Mouse (Mus musculus): ENCODE results near the gene Znrf4.

Znrf4 gene

DNA sequence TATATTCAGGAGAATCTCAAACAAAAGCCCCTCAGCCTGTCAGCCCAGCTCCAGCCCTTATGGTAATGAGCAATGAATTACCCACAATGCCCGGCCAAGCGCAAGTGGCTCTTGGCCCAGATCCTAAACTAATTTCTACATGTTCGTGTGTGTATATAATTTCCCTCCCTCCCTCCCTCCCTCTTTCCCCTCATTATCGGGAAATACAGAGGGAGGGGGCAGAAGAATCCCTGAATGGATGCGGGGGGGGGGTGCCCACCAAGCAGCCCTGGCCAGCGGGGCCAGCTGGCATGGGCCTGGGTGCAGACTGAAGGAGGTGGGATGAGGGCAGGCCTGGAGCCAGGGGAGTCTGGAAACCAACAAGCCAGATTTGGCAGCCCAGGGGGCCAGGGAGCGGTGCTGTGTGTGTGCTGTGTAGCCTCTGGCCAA is 44.8 kb downstream of the Znrf4 start:
- peak; percentile 91 for DNase-seq (ENCODE audit: inconsistent ontology term)

DNA sequence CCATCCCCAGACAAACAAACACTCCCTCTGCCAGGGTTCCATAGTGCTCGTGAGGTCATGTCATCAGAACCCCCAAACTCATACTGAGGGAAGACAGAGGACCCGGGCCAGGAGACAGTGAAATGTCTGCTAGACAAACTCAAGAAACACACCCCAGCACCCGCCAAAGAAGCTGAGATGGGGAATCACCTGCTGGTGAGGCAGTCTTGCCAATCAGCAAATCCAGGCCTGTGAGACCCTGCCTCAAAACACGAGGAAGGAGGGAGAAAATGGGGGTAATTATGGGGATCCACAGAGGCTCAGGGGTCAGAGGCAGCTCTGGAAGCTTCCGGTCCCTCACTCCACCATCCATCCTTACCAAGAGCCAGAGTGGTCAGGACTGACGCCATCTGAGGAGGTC is 45.5 kb downstream of the Znrf4 start:
- DNase-seq (ENCODE audit: inconsistent ontology term) = no peak

- DNase-seq (ENCODE audit: inconsistent ontology term) = no peak
Measured at GRCm38 (mm10) chr17:56464817-56465216, 47.4 kb downstream of the Znrf4 start.

DNA sequence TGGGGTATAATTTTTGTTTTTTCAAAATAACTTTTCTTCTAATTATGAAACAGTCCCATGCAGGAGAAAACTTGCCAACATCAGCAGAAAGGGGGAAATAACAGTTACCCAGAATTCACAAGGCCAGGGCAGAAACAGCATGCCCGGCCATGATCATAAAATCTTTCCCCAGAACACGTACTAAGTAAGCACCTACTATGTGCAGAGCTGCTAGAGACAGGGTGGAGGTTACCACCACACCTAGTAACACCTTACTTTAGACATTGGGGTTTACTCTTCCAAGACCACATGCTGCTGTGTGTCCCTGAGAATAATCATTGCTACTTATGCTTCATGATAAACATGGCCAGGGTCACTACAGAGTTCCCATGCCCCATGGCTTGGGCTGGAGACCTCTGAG is 47.9 kb downstream of the Znrf4 start:
- DNase-seq (ENCODE audit: inconsistent ontology term) = no peak

DNA sequence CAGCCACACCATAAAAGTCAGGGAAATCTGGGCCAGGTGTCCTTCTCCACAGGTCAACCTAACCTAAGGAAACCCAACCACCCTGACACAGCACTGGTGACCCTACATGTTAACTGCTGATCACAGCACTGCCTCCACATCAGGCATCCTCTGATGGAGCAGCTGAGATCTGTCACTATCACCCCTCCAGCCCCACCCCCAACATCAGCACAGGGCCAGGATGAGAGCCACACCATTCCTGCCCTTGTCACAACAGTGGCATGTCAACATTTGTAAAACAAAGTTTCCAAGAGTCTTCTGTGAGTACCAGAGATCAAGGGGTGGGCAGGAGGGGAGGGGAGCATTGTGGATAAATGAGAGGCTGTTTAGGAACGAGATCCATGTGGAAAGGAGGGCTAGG is 48.7 kb downstream of the Znrf4 start:
- DNase-seq (ENCODE audit: inconsistent ontology term) = no peak

DNA sequence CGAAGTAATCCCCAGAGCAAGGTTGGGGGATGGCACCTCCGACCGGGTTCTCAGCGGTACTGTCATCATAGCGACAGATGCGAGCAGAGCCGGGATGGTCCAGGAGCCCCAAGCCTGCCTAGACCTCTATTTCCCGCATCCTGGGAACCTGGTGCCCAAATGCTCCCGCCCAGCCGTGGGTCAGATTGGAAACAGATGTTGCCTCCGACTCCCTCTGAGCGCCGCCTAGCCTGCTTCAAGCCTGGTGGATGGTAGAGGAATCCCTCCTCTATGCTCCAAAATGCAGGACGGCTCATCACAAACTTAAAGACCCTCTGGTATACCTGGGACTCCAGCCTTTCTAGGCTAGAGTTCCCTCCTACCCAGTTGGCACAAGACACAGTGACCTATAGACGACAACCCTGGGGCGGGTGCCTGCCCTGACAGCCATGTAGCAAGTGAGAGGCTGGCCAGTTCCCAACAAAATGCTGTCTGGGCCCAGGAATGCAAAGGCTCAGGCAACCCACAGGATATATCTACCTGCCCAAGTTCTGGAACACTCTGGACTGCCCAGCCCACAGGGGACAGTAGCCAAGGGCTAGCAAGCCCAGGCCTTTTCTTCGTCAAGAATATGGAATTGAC is 49.3 kb downstream of the Znrf4 start:
- DNase-seq (ENCODE audit: inconsistent ontology term) = no peak

DNA sequence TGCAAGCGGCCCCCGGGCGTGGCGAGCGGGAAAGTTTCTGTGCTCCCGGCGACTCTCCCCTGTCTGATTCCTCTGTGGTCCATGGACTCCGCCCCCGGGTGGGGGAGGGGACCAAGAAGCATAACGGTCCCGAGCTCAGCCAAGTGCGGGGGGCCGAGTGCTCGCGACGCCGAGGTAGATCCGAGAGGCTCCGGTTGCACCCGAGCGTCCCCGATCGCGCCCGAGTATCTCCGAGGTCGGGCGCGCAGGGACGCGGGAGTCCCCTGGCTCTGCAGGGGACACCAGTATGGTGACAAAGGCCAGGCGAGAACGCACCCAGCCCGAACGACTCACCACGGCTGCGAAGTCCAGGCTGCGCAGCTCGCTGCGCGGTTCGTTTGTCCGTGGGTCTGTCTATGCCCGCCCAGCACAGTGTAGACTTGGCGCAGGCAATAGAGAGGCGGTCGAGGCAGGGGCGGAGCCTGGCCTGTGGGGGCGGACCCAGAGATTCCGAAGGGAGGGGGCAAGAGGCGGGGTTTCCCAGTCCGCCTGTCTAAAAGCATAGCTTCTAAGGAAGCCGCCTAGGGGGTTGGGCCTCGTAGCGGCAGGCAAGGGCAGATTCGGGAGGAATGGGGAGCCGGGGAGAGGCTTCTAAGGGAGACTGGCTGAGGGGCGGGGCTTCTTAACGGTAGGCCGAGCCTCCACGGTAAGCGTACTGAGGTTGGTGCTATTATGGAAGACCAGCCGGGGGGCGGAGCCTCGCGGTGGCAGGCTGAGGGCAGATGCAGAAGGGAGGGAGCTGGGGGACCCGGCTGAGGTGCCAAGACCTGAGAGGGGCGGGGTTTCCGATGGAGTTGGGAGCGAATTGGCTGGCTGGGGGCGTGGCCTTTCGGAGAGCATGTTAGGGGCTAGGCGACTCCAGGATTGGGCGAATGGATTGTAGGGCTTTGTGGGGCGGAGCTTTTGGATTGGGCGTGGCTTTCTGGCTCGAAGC is 50.2 kb downstream of the Znrf4 start:
- DNase-seq (ENCODE audit: inconsistent ontology term) = peak; percentile 100

All from Muller cell, postnatal 12 days (primary cell).